In genomic region chr2:118201983-118202382, GRCm38 (mm10) we compare ENCODE assay signal across 17 mouse cellular contexts. TPM values are rescaled to one million over a fixed set of nuclear protein-coding genes. Genes with fewer than 3 reads are reported as not detected.
DNase-seq lines count a peak whose midpoint lies in the region; ATAC-seq lines count a peak whose summit lies in the region.
"Had no signal": no experiment of that assay in that cellular context is flagged by ENCODE, and none has a peak within 500 bp of the region (broad histone marks: within the 10 kb centered on the region; RNA-seq: fewer than 3 reads in every experiment).

No protein-coding gene starts in this region.

- peaks cover 56% of the 10 kb centered on the region for H3K4me1 ChIP-seq in hindbrain, embryonic 10.5 days (replicated peaks)
- H3K4me1 ChIP-seq in hindbrain, embryonic 16.5 days (ENCODE audit: control insufficient read depth, insufficient read depth, low read depth, low read length): peaks cover 16% of the 10 kb centered on the region
- peaks cover 31% of the 10 kb centered on the region for H3K4me1 ChIP-seq in midbrain, embryonic 11.5 days (ENCODE audit: control insufficient read depth, insufficient read depth, low read length)
- peaks cover 37% of the 10 kb centered on the region for H3K4me1 ChIP-seq in midbrain, embryonic 15.5 days
- H3K4me1 ChIP-seq: intestine, embryonic 15.5 days; liver, embryonic 12.5 days had no signal

- no peak for ATAC-seq in hindbrain, embryonic 16.5 days
- no peak for ATAC-seq in midbrain, embryonic 11.5 days (ENCODE audit: low FRiP score)
- no peak for ATAC-seq in midbrain, embryonic 15.5 days (replicated peaks)
- ATAC-seq: intestine, embryonic 15.5 days; liver, embryonic 12.5 days had no signal

- H3K9ac ChIP-seq in hindbrain, embryonic 16.5 days (ENCODE audit: low read depth, low read length): no peak overlapping the region
- H3K9ac ChIP-seq in midbrain, embryonic 11.5 days (ENCODE audit: low read length): no peak overlapping the region
- no peak overlapping the region for H3K9ac ChIP-seq in midbrain, embryonic 15.5 days
- H3K9ac ChIP-seq: heart, embryonic 15.5 days; intestine, embryonic 15.5 days; liver, embryonic 12.5 days; neural tube, embryonic 12.5 days had no signal

- H3K27ac ChIP-seq in hindbrain, embryonic 10.5 days: peak overlapping the region; percentile 70
- no peak overlapping the region for H3K27ac ChIP-seq in hindbrain, embryonic 16.5 days (ENCODE audit: low read depth, low read length)
- H3K27ac ChIP-seq in midbrain, embryonic 11.5 days (ENCODE audit: low read depth, low read length): no peak overlapping the region
- no peak overlapping the region for H3K27ac ChIP-seq in midbrain, embryonic 15.5 days
- H3K27ac ChIP-seq: heart, embryonic 15.5 days; intestine, embryonic 15.5 days; liver, embryonic 12.5 days; neural tube, embryonic 12.5 days; stomach, postnatal 0 days had no signal

- H3K27me3 ChIP-seq in hindbrain, embryonic 10.5 days (ENCODE audit: insufficient read depth, poor library complexity, severe bottlenecking): no peaks in the 10 kb centered on the region
- no peaks in the 10 kb centered on the region for H3K27me3 ChIP-seq in hindbrain, embryonic 16.5 days (replicated peaks; ENCODE audit: control insufficient read depth, insufficient read depth, low read length)
- H3K27me3 ChIP-seq in midbrain, embryonic 11.5 days (ENCODE audit: control insufficient read depth, insufficient read depth, low read length): peaks cover 2% of the 10 kb centered on the region; the same call in 1 of the 2 replicates
- no peaks in the 10 kb centered on the region for H3K27me3 ChIP-seq in midbrain, embryonic 15.5 days (replicated peaks)
- H3K27me3 ChIP-seq: intestine, embryonic 15.5 days; liver, embryonic 12.5 days; neural tube, embryonic 12.5 days had no signal

- H3K4me2 ChIP-seq in hindbrain, embryonic 16.5 days (ENCODE audit: low read length): no peak overlapping the region
- H3K4me2 ChIP-seq in midbrain, embryonic 11.5 days: no peak overlapping the region
- H3K4me2 ChIP-seq in midbrain, embryonic 15.5 days: no peak overlapping the region
- H3K4me2 ChIP-seq: heart, embryonic 15.5 days; intestine, embryonic 15.5 days; liver, embryonic 12.5 days; neural tube, embryonic 12.5 days had no signal

- no peaks in the 10 kb centered on the region for H3K36me3 ChIP-seq in hindbrain, embryonic 10.5 days
- H3K36me3 ChIP-seq in hindbrain, embryonic 16.5 days (ENCODE audit: control insufficient read depth, insufficient read depth, low read length): no peaks in the 10 kb centered on the region
- no peaks in the 10 kb centered on the region for H3K36me3 ChIP-seq in midbrain, embryonic 11.5 days (ENCODE audit: control insufficient read depth, insufficient read depth, low read length)
- H3K36me3 ChIP-seq in midbrain, embryonic 15.5 days (replicated peaks): no peaks in the 10 kb centered on the region
- H3K36me3 ChIP-seq: heart, embryonic 15.5 days; intestine, embryonic 15.5 days; liver, embryonic 12.5 days; neural tube, embryonic 12.5 days had no signal

- no peak overlapping the region for H3K4me3 ChIP-seq in hindbrain, embryonic 10.5 days
- H3K4me3 ChIP-seq in hindbrain, embryonic 16.5 days (ENCODE audit: low read length): no peak overlapping the region
- no peak overlapping the region for H3K4me3 ChIP-seq in midbrain, embryonic 11.5 days (ENCODE audit: low read depth, low read length)
- H3K4me3 ChIP-seq in midbrain, embryonic 15.5 days: no peak overlapping the region
- H3K4me3 ChIP-seq: heart, embryonic 15.5 days; intestine, embryonic 15.5 days; liver, embryonic 12.5 days; neural tube, embryonic 12.5 days had no signal

- no peak for DNase-seq in hindbrain, embryonic 10.5 days (ENCODE audit: low spot score)
- peak; percentile 35 to 42 for DNase-seq in kidney, postnatal 36 days
- no peak for DNase-seq in kidney, adult 18-20 months
- peak; percentile 53 for DNase-seq in midbrain, embryonic 11.5 days (ENCODE audit: low spot score, missing footprints)
- DNase-seq in adrenal gland, adult 8-10 months: no peak
- DNase-seq: cerebellum, adult 9-11 months; gastrocnemius, postnatal 25 days; right cerebral cortex, postnatal 4 days had no signal

- H3K9me3 ChIP-seq in hindbrain, embryonic 10.5 days: no peaks in the 10 kb centered on the region
- no peaks in the 10 kb centered on the region for H3K9me3 ChIP-seq in hindbrain, embryonic 16.5 days (ENCODE audit: control insufficient read depth, low read length)
- no peaks in the 10 kb centered on the region for H3K9me3 ChIP-seq in midbrain, embryonic 11.5 days (ENCODE audit: control insufficient read depth, low read length)
- H3K9me3 ChIP-seq in midbrain, embryonic 15.5 days: no peaks in the 10 kb centered on the region
- H3K9me3 ChIP-seq: heart, embryonic 15.5 days; intestine, embryonic 15.5 days; neural tube, embryonic 12.5 days had no signal

RNA-seq across cellular contexts. Expression of gene Fsip1, which starts 54.8 kb away (rescaled TPM):
- polyA plus RNA-seq in hindbrain, embryonic 10.5 days (2016; fragmentation: Nextera tagmentation; extraction: Ambion mirVana): 3.1 and 3.2 TPM in 2 replicates
- polyA plus RNA-seq in hindbrain, embryonic 16.5 days (2015; fragmentation: Nextera tagmentation; extraction: Ambion mirVana): 4.1 TPM in 2 replicates
- polyA plus RNA-seq in midbrain, embryonic 11.5 days (2014; fragmentation: Nextera tagmentation; extraction: Ambion mirVana): 2.3 and 2.8 TPM in 2 replicates
- polyA plus RNA-seq in midbrain, embryonic 15.5 days (2015; fragmentation: Nextera tagmentation; extraction: Ambion mirVana): 3.0 and 3.1 TPM in 2 replicates
- total RNA-seq in adrenal gland, adult 8-10 months (2022): under 1 TPM; 0.26 to 0.77 (median 0.43) TPM
- total RNA-seq: gastrocnemius, postnatal 25 days; heart, adult 8-10 months had no signal
- polyA plus RNA-seq: large intestine, adult 2 months had no signal

Comparison
In these comparisons a context has a peak if more than half of its experiments do, and no peak if none do; other contexts are left out.
1. DNase-seq: peak in kidney, postnatal 36 days (2 of 2) and midbrain, embryonic 11.5 days (single experiment); none in hindbrain, embryonic 10.5 days (single experiment), kidney, adult 18-20 months (single experiment) and adrenal gland, adult 8-10 months (single experiment).